1 mouse cellular context compared by ENCODE assay signal in genomic region chrX:157482842-157483241, GRCm38 (mm10).
TF ChIP-seq lines count a peak whose summit lies in the region.

No protein-coding gene starts in this region.

TF ChIP-seq in MEL, 35 proteins besides CTCF, POLR2A, EP300 and RAD21 (continued from another document):
- no peak for TF ChIP-seq ELF1 (IDR thresholded peaks at IDR 0.05; ENCODE audit: low read depth, low read length)
- TF ChIP-seq E2F4 (IDR thresholded peaks at IDR 0.05; ENCODE audit: borderline replicate concordance, low read depth, low read length) = no peak
- no peak for TF ChIP-seq NRF1 (IDR thresholded peaks at IDR 0.05; ENCODE audit: insufficient read depth, low read depth, low read length, poor library complexity, severe bottlenecking)
- TF ChIP-seq POLR2AphosphoS5 (IDR thresholded peaks at IDR 0.05; ENCODE audit: borderline replicate concordance, low read depth, low read length) = no peak
- TF ChIP-seq UBTF (IDR thresholded peaks at IDR 0.05; ENCODE audit: borderline replicate concordance, insufficient read depth, low read depth, low read length) = no peak
- no peak for TF ChIP-seq CHD2 (IDR thresholded peaks at IDR 0.05; ENCODE audit: low read length)
- no peak for TF ChIP-seq GABPA (IDR thresholded peaks at IDR 0.05; ENCODE audit: low read depth, low read length)
- no peak for TF ChIP-seq ZKSCAN1 (IDR thresholded peaks at IDR 0.05; ENCODE audit: low read depth, low read length)
- no peak for TF ChIP-seq BHLHE40 (IDR thresholded peaks at IDR 0.05; ENCODE audit: borderline replicate concordance, low read depth, low read length)
- no peak for TF ChIP-seq CHD1 (IDR thresholded peaks at IDR 0.05; ENCODE audit: low read depth, low read length)
- TF ChIP-seq MAZ (IDR thresholded peaks at IDR 0.05; ENCODE audit: low read depth, low read length) = no peak
